Mouse (Mus musculus): ENCODE results near the gene Txn2.
A peak's percentile ranks its signal among the peaks of the same experiment; 100 is the strongest.

The Txn2 gene

DNA sequence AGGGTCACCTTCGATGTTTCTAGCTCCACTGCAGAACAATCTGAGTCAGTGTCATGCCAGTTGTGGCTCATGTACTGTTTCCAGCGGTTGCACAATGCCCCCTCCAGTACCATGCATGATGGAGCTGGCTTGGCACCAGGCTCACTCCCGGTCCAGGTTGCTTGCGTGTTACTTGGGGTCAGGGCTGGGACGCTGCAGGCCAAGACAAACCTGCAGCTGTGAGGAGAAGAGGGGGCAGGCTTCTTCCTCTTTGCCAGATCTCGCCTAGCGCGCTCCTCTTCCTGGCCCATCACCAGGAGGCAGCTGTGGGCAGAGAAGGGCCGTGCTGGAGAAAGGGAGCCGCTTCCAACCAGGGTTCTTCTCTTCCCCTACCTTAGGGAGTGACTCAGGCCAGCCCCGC lies 5.5 kb upstream of the Txn2 start:
- no peak for DNase-seq (ENCODE audit: extremely low read depth, low read depth)

DNA sequence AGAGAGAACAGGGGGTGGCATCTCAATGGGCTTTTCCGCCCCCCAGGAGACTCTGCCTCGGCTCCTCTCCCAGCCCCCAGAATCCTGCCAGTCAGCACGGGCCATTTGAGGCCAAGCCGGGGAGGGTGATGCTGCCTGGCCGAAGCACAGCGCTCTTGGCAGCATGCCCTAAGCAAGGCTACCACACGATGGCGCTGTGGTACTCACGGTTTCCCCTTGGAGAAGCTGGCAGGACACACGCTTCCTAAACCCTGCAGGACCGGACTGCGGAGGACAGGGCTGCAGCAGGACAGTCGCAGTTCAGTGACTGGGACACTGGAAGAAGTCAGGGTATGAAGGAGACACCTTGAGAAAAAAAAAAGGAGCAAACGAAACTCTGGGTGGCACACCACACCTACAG lies 5.0 kb upstream of the Txn2 start:
- peak; percentile 67 for DNase-seq (ENCODE audit: extremely low read depth, low read depth)

DNA sequence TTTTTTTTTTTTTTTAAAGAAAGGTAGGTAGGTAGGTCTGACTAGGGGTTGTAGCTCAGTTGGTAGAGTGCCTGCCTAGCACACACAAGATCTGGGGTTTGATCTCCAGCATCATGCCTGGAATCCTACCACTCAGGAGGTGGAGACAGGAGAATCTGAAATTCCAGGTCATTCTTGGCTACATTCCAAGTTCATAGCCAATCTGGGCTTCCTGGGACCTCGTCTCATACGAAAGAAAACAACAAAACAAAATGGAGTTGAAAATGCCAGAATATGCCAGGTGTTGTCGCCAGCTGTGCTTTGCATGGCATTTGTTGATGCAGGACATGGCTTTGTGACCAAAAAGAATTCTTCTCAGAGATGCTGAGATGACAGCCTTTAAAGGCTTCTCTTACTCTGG lies 4.4 kb upstream of the Txn2 start:
- no peak for DNase-seq (ENCODE audit: extremely low read depth, low read depth)

GRCm38 (mm10) chr15:77931689-77932016 lies 2.8 kb upstream of the Txn2 start:
- DNase-seq (ENCODE audit: extremely low read depth, low read depth), result peak; percentile 64

- no peak for DNase-seq (ENCODE audit: extremely low read depth, low read depth)
These were observed 2.3 kb upstream of the Txn2 start for GRCm38 (mm10) chr15:77930986-77931688.

- peak; percentile 30 for DNase-seq (ENCODE audit: extremely low read depth, low read depth)
These were observed 998 bp upstream of the Txn2 start for GRCm38 (mm10) chr15:77929804-77930203.

DNA sequence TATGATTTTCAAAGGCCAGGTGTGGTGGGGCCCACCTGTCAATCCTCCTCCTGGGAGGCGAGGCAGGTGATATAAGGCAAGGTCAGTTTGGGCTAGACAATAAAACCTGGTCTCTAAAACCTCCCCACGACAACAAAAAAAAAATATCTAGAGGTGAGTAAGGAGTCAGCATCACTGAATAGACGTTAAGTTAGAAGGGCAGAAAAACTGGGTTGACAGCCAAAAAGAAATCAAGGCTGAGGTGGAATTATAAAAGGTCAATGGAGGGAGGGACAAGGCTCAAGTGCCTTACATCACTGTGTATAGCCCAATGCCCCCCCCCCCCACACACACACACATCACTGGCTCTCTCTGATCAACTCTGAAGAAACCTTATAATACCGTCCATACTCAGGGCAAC lies 715 bp downstream of the Txn2 start:
- no peak for DNase-seq (ENCODE audit: extremely low read depth, low read depth)

DNA sequence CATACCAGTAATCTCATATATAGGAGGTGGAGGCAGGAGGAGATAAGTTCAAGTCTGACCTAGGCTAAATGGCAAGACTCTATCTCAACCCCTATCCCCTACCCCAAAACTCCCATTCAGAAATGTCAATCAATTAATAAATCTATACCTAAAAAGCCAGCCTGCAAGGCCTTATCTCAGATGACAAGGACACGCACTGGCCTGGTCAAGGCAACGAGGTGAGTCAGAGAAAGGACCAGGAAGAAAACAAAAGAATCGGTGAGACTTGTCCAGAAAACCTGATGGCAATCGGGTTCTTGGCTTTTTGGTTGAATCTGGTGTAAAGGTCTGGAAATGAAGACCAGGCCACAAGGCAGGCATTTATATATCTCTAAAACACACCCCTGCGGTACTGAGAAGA lies 1.9 kb downstream of the Txn2 start:
- DNase-seq (ENCODE audit: extremely low read depth, low read depth), result no peak

DNA sequence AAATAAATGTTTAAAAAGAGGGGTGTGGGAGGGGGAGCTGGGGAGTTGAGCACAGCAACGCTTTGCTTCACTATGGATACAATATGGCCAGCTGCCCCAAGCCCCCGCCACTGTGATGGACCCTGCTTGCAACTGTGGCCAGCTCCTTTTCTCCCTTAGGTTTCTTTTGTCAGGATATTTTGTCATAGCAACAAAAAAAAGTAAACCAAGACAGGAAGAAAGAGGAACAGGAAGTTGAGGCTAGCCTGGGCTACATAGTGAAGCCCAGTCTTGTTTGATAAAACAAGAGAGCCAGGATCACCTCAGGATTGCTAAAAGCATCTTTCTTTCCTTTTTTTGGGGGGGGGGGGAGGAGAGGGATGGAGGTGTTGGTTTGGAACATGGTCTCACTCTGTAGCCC lies 3.6 kb downstream of the Txn2 start:
- DNase-seq (ENCODE audit: extremely low read depth, low read depth), result no peak

DNA sequence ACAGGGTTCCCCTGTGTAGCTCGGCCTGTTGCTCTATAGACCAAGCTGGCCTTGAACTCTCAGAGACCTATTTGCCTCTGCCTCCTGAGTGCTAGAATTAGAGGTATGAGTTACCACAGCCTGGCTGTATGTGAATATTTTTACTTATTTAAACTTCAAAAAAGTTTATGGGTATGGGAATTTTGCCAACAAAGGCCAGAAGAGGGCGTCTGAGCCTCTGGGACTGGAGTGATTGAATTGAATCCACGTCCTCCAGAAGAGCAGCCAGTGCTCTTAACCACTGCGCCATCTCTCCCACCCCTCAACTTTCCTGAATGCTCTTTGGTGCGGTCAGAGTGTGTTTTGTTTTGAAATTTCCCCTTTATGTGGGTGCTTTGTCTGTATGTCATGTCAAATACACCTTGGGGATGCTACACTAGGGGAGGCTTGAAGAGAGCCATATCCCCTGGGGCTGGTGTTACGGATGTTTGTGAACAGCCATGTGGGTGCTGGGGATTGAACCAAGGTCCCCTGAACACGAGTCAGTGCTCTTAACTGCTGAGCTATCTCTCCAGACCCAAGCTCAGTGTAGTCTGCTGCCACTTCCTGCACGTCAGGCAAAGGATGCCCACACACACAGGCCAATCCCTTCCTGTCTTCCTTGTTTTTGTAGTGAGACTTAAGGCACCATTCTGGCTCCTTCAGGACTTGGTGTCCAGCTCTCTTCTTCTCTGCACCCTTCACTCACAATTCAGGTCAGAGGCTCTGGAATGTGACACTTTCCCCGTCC lies 5.4 kb downstream of the Txn2 start:
- DNase-seq (ENCODE audit: extremely low read depth, low read depth), result no peak

- DNase-seq (ENCODE audit: extremely low read depth, low read depth), result no peak
These were observed 6.1 kb downstream of the Txn2 start for GRCm38 (mm10) chr15:77922710-77923109.

- DNase-seq (ENCODE audit: extremely low read depth, low read depth), result no peak
These were observed 7.2 kb downstream of the Txn2 start for GRCm38 (mm10) chr15:77921636-77922035.

DNA sequence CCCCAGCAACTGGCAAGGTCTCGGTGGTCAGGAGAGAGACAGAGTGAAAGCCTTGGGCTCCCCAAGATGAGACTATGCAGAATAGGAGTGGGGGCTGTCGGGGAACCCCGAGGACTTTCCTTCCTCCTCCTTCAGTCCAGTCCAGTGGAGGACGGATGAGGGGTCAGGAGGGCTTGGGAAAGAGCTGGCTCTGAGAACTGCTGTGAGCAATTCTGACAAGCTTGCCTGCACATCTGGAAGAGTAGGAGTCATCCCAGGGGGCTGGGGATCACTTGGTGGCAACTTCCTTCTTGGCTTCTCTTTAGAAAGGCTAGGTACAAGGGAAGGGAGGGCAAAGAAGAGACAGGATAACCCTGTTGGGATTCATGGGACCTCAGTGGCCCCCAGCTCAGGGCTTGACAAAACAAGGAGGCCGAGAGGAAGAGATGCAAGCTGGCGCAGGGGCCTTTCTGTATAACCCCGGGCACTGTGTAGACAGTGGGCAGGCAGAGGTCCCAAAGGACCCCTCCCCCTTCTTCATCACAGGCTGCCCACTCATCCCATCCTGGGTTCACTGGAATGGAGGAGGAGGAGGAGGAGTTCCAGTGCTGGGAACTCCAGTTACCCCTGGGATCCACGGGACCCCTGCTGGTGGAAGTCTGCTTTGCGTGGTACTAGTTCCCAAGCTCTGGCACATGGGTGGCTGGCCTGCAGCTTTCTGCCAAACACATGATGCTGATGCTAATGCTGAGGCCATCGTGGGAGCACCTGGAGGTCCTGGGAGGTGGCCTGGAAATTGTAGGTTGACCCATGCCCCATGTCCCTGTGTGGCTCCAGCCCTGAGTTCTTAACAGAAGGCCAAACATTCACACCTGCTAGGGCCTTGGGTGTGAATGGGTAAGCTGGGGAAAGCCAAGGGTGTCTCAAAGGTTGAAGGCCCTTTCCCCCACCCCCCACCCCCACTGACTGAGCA lies 8.0 kb downstream of the Txn2 start:
- no peak for DNase-seq (ENCODE audit: extremely low read depth, low read depth)

DNA sequence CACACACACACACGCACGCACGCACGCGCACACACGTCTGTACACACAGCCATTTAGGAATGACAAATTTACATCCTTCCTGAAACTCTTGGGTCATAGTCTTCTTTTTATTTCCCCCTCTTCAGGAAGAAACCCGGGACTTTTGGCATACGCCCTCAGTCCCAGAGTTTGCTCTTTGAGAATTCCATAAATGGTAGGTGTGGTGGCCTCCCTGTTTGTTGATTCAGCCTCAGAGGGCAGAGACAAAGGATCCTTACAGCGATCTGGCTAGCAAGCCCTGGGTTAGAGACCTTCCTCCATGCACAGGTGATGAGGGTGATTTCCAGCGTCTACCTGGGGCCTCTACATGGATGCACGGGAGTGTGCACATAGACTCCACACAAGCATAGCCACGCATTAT lies 9.4 kb downstream of the Txn2 start:
- no peak for DNase-seq (ENCODE audit: extremely low read depth, low read depth)

DNA sequence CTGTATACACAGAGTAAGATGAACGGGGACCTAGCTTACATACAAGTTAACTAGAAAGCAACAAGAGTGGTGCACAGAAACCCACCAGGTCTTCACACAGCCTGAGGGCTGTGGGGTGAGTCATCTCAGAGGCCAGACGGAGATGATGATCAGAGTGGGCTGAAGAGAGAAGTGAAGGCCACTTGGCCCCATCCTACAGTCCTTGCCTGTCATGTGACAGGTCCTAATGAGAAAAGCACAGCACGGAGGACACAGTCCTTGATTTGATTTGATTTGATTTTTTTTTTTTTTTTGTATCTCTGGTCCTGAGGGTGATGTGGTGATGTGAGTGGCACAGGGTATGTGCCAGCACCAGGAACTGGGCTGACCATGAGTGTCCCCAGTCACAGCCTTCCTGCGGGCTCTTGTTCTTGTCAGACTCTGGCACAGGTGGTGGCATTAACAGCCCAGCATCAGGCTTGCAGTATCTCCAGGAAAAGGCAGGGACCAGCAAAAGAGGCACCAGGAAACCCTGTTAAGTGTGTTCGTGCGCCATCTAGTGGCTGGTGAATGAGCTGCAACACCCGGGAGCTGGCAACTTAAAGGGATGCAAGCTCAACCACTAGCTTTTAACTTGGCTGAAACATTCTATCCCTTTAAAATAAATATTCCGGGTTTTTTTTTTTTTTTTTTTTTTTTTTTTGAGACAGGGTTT lies 11.8 kb downstream of the Txn2 start:
- peak; percentile 62 for DNase-seq (ENCODE audit: extremely low read depth, low read depth)

GRCm38 (mm10) chr15:77915287-77915686 lies 13.5 kb downstream of the Txn2 start:
- no peak for DNase-seq (ENCODE audit: extremely low read depth, low read depth)

DNA sequence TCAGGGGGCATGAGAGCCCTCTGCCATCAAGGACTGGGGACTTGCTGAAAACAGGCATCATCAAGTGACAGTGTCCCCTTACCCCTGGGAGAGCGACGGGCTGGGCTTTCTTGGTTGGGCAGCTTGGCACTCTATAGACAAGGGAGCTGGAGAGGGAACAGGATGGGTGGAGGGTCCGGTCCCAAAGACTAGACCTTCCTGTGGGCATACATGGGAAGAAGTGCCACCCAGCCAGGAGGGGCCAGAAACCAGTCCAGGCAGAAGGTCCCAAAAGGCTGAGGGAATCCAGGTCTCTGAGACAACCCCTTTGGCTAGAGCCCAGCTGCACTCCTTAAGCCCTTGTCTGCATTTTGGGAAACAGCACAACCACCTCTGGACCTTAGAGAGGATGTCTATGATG lies 14.3 kb downstream of the Txn2 start:
- DNase-seq (ENCODE audit: extremely low read depth, low read depth), result no peak

DNA sequence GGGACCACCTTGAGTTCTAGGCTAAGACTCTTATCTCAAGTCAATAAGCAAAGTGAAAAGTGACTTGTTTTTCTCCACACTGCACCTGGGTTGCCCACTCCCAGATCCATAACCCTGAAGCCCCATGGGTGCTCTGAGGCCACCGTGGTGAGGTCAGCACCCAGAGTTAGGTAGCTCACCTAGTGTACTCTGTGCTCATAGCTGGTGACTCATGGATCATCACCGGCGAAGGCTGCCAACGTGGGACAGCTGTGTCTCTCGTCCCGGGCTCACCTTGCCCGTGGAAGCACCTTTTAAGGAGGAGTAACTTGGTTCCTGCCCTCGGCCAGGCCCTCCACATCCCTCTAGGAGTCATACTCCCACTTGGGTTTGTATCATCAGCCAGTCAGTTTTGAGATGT lies 15.8 kb downstream of the Txn2 start:
- DNase-seq (ENCODE audit: extremely low read depth, low read depth), result no peak

GRCm38 (mm10) chr15:77912585-77912984 lies 16.2 kb downstream of the Txn2 start:
- DNase-seq (ENCODE audit: extremely low read depth, low read depth), result no peak

- DNase-seq (ENCODE audit: extremely low read depth, low read depth), result no peak
These were observed 16.8 kb downstream of the Txn2 start for GRCm38 (mm10) chr15:77912048-77912447.

DNA sequence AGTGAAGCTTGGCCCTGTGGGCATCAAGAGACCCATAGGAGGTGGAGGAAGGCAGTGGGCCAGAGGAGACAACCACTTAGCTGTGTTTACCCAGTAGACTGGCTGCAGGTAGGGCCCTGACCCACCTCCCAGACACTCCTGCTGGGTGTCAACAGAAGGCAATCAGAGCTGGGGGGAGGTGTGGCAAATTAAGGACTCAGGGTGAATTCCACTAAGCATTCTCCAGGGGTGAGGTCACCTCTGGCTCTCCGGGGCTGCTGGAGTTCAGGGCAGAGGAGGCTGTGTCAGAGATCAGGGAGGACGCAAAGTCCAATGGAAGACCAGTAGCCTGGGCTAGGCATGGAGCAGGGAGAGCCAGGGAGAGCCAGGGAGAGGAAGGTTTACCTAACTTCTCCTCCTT lies 17.7 kb downstream of the Txn2 start:
- DNase-seq (ENCODE audit: extremely low read depth, low read depth), result no peak

Data from MEL-GATA-1-ER (cell line).